In the genomic region with DNA sequence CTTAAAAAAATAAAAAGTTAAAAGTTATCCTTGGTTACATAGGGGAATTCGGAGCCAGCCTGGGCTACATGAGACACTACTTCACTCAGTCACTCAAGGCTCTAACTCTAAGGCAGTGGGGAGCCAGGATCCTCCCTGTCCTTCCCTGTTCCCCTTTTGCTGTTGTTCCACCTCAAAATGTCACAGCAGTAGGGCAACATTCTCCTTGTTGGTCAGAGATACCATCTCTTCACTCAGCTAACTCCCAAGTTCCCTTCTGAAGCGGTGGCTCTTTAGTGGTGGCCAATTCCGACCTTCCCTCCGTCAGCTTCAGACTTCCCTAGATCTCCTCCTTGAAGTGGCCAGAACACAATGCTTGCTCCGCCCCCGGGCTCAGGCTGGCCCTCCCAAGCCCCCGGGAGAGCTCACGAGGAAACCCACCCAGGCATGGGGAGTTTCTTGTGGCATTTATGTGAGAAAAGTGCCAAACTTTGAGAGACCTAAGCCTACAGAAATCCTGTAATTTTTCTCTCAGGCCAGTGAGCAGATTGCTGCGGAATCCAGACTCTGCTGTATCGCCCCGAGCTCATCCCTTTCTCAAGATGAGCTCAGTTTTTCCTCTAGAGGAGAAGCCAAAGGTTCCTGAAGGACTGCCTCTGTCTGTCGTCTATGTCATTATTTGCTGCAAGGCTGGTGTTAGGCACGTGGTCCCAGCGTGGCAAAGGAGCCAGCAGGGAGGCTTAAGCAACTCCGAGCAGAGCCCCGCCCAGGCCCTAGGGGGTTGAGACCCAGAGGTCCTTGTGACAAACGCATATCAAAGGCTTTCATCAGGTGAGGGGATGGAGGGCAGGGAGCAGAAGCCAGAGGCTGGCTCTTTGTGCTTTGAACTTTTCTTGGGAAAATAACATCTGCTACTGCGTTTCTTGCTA, we compare ENCODE assay signal across 8 mouse cellular contexts. TPM values are rescaled to one million over a fixed set of nuclear protein-coding genes. Genes with fewer than 3 reads are reported as not detected.
DNase-seq lines count a peak whose midpoint lies in the region; ATAC-seq lines count a peak whose summit lies in the region.

No protein-coding gene starts in this region.

- H3K9me3 ChIP-seq in embryonic facial prominence, embryonic 11.5 days (replicated peaks; ENCODE audit: control insufficient read depth, low read length): no peaks in the 10 kb centered on the region
- H3K9me3 ChIP-seq in heart, embryonic 15.5 days (replicated peaks): no peaks in the 10 kb centered on the region

- WGBS in embryonic facial prominence, embryonic 11.5 days: 4% methylated on average over 18 of the region's 18 CpGs
- 6% methylated on average over 18 of the region's 18 CpGs for WGBS in heart, embryonic 15.5 days

- H3K4me1 ChIP-seq in embryonic facial prominence, embryonic 11.5 days (ENCODE audit: control insufficient read depth, insufficient read depth, low read length): no peaks in the 10 kb centered on the region
- peaks cover 26% of the 10 kb centered on the region for H3K4me1 ChIP-seq in heart, embryonic 15.5 days (replicated peaks)

- H3K4me3 ChIP-seq in embryonic facial prominence, embryonic 11.5 days (ENCODE audit: low read depth, low read length): no peak overlapping the region
- peak overlapping the region; percentile 17 for H3K4me3 ChIP-seq in heart, embryonic 15.5 days

- no peak overlapping the region for H3K4me2 ChIP-seq in embryonic facial prominence, embryonic 11.5 days (ENCODE audit: low read depth, low read length)
- peak overlapping the region; percentile 46 for H3K4me2 ChIP-seq in heart, embryonic 15.5 days

- 0 out of 2 replicates have a peak overlapping the region, but pooled peaks have one; percentile 37 for H3K9ac ChIP-seq in embryonic facial prominence, embryonic 11.5 days (replicated peaks; ENCODE audit: low read length)
- H3K9ac ChIP-seq in heart, embryonic 15.5 days: peak overlapping the region; percentile 41; the same call in 1 of the 2 replicates

- H3K27ac ChIP-seq in embryonic facial prominence, embryonic 11.5 days (replicated peaks; ENCODE audit: low read depth, low read length): no peak overlapping the region
- H3K27ac ChIP-seq in heart, embryonic 15.5 days: no peak overlapping the region

- DNase-seq in gastrocnemius, adult 18-20 months (ENCODE audit: low spot score): peak; percentile 34
- DNase-seq in gastrocnemius, postnatal 25 days: no peak
- DNase-seq in embryonic facial prominence, embryonic 11.5 days (ENCODE audit: low spot score): peak; percentile 59
- DNase-seq in kidney, postnatal 36 days: peak; percentile 42 to 47
- DNase-seq in testis, postnatal 14 days (ENCODE audit: low spot score): peak; percentile 46
- DNase-seq in cerebellum, adult 9-10 months: no peak

- no peaks in the 10 kb centered on the region for H3K36me3 ChIP-seq in embryonic facial prominence, embryonic 11.5 days (replicated peaks; ENCODE audit: control insufficient read depth, insufficient read depth, low read depth, low read length)
- no peaks in the 10 kb centered on the region for H3K36me3 ChIP-seq in heart, embryonic 15.5 days

- no peaks in the 10 kb centered on the region; the same call in 1 of the 2 replicates for H3K27me3 ChIP-seq in embryonic facial prominence, embryonic 11.5 days (ENCODE audit: control insufficient read depth, insufficient read depth, low read length)
- H3K27me3 ChIP-seq in heart, embryonic 15.5 days: peaks cover 3% of the 10 kb centered on the region; the same call in 1 of the 2 replicates

- ATAC-seq in embryonic facial prominence, embryonic 11.5 days (replicated peaks; ENCODE audit: insufficient number of reproducible peaks, low FRiP score, low TSS enrichment, low read depth): 0 out of 2 replicates have a peak, but pooled peaks have one; percentile 24
- no peak for ATAC-seq in heart, embryonic 15.5 days (replicated peaks; ENCODE audit: insufficient number of reproducible peaks, insufficient read depth, low FRiP score, low read depth)
- peak; percentile 66 for ATAC-seq in megakaryocyte progenitor cell, adult 5-6 weeks (replicated peaks; ENCODE audit: poor library complexity)

RNA-seq across cellular contexts. Expression of gene Psmd12, which starts 31.3 kb away (rescaled TPM):
- total RNA-seq in gastrocnemius, adult 18-20 months (2021): 100 to 1,000 TPM; 101 to 110 TPM
- 100 to 1,000 TPM in 1 of 2 experiments, 10 to 100 TPM in 1; 92.3 to 104 TPM for total RNA-seq in gastrocnemius, postnatal 25 days (2021)
- 227 and 238 TPM in 2 replicates for polyA plus RNA-seq in embryonic facial prominence, embryonic 11.5 days (2014; fragmentation: Nextera tagmentation; extraction: Ambion mirVana)
- 132 and 134 TPM in 2 replicates for polyA plus RNA-seq in heart, embryonic 15.5 days (2015; fragmentation: Nextera tagmentation; extraction: Ambion mirVana)
- total RNA-seq in megakaryocyte progenitor cell, adult 5-6 weeks (2015): 84.3 and 95.9 TPM in 2 replicates
- total RNA-seq in megakaryocyte progenitor cell, adult 5-6 weeks (2017): 133 and 162 TPM in 2 replicates

RNA-seq across cellular contexts. Expression of gene Helz, which starts 37.1 kb away (rescaled TPM):
- total RNA-seq in gastrocnemius, adult 18-20 months (2021): 10 to 100 TPM; 17.6 to 18.2 TPM
- 10 to 100 TPM; 14.7 to 16.9 TPM for total RNA-seq in gastrocnemius, postnatal 25 days (2021)
- polyA plus RNA-seq in embryonic facial prominence, embryonic 11.5 days (2014; fragmentation: Nextera tagmentation; extraction: Ambion mirVana): 15.3 and 17.9 TPM in 2 replicates
- polyA plus RNA-seq in heart, embryonic 15.5 days (2015; fragmentation: Nextera tagmentation; extraction: Ambion mirVana): 11.7 and 16.2 TPM in 2 replicates
- total RNA-seq in megakaryocyte progenitor cell, adult 5-6 weeks (2015): 25.4 and 27.1 TPM in 2 replicates
- 17.6 and 27.3 TPM in 2 replicates for total RNA-seq in megakaryocyte progenitor cell, adult 5-6 weeks (2017)

RNA-seq across cellular contexts. Expression of gene Pitpnc1, which starts 40.1 kb away (rescaled TPM):
- 10 to 100 TPM; 73.8 to 93.7 TPM for total RNA-seq in gastrocnemius, adult 18-20 months (2021)
- total RNA-seq in gastrocnemius, postnatal 25 days (2021): 10 to 100 TPM; 89.2 TPM
- polyA plus RNA-seq in embryonic facial prominence, embryonic 11.5 days (2014; fragmentation: Nextera tagmentation; extraction: Ambion mirVana): 43.6 and 45.1 TPM in 2 replicates
- polyA plus RNA-seq in heart, embryonic 15.5 days (2015; fragmentation: Nextera tagmentation; extraction: Ambion mirVana): 15.2 and 18.0 TPM in 2 replicates
- total RNA-seq in megakaryocyte progenitor cell, adult 5-6 weeks (2015): 26.3 and 33.4 TPM in 2 replicates
- 10.0 and 20.8 TPM in 2 replicates for total RNA-seq in megakaryocyte progenitor cell, adult 5-6 weeks (2017)

Comparison
In these comparisons a context has a peak if more than half of its experiments do, and no peak if none do; other contexts are left out.
1. DNase-seq: peak in gastrocnemius, adult 18-20 months (single experiment), embryonic facial prominence, embryonic 11.5 days (single experiment), kidney, postnatal 36 days (2 of 2) and testis, postnatal 14 days (single experiment); none in gastrocnemius, postnatal 25 days (single experiment) and cerebellum, adult 9-10 months (single experiment).